In the genomic region with DNA sequence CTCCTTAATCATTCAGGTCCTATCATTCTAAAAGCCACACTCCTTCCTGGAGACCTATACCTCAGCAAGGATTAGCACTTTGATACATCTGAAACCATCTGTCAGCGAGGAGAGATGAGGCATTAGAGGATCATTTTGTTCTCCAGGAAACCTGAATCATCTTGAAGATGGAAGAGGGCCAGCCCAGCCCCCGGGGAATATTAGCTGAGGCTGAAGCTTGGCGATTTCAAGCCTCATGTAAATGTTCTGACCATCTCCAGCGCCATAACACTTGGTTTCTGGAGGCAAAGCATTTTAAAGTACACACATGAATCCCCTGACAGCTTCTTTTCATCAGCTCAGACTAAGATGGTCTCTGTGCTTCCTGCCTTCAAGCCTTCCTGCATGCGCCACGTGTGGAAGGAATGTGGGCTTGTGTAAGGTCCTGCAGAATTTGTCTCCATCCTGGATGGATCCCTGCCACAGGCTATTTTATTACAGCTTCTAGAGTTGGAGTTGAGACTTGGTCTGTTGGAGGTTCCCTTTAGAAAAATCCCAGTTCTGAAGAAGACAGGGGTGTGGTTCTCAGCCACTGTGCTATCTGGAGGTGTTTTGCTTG, we compare ENCODE assay signal across 9 mouse cellular contexts. TPM values are rescaled to one million over a fixed set of nuclear protein-coding genes. Genes with fewer than 3 reads are reported as not detected.
A peak's percentile ranks its signal among the peaks of the same experiment; 100 is the strongest.
DNase-seq lines count a peak whose midpoint lies in the region; ATAC-seq and TF ChIP-seq lines count a peak whose summit lies in the region.
"Had no signal": no experiment of that assay in that cellular context is flagged by ENCODE, and none has a peak within 500 bp of the region (broad histone marks: within the 10 kb centered on the region; RNA-seq: fewer than 3 reads in every experiment).

No protein-coding gene starts in this region.

- no peak overlapping the region for H3K9ac ChIP-seq in midbrain, embryonic 16.5 days (ENCODE audit: low read depth, low read length)
- H3K9ac ChIP-seq in midbrain, embryonic 11.5 days (ENCODE audit: low read length): no peak overlapping the region
- no peak overlapping the region; the same call in 1 of the 2 replicates for H3K9ac ChIP-seq in heart, embryonic 15.5 days
- no peak overlapping the region for H3K9ac ChIP-seq in forebrain, embryonic 15.5 days (replicated peaks)

- no peak for DNase-seq in midbrain, embryonic 11.5 days (ENCODE audit: low spot score, missing footprints)
- DNase-seq in cerebellum, adult 9-10 months: peak; percentile 64
- no peak for DNase-seq in left cerebral cortex, postnatal 14 days (ENCODE audit: low spot score in 2 of 2)
- DNase-seq in embryo, embryonic 9.5 days (ENCODE audit: extremely low spot score): no peak

- TF ChIP-seq POLR2A in myocyte (IDR thresholded peaks at IDR 0.05; ENCODE audit: insufficient read length, low read depth): no peak

- H3K27ac ChIP-seq in midbrain, embryonic 16.5 days (ENCODE audit: low read length): 0 out of 2 replicates have a peak overlapping the region, but pooled peaks have one; percentile 4
- no peak overlapping the region for H3K27ac ChIP-seq in midbrain, embryonic 11.5 days (ENCODE audit: low read depth, low read length)
- H3K27ac ChIP-seq in heart, embryonic 15.5 days: peak overlapping the region; percentile 89
- no peak overlapping the region for H3K27ac ChIP-seq in forebrain, embryonic 15.5 days (replicated peaks)

- ATAC-seq in midbrain, embryonic 16.5 days: no peak
- ATAC-seq in midbrain, embryonic 11.5 days (ENCODE audit: low FRiP score): no peak
- ATAC-seq in heart, embryonic 15.5 days (replicated peaks; ENCODE audit: insufficient number of reproducible peaks, insufficient read depth, low FRiP score, low read depth): no peak
- no peak for ATAC-seq in forebrain, embryonic 15.5 days (replicated peaks)

- H3K36me3 ChIP-seq in midbrain, embryonic 16.5 days (ENCODE audit: control insufficient read depth, insufficient read depth, low read length): no peaks in the 10 kb centered on the region
- H3K36me3 ChIP-seq in midbrain, embryonic 11.5 days (ENCODE audit: control insufficient read depth, insufficient read depth, low read length): no peaks in the 10 kb centered on the region
- no peaks in the 10 kb centered on the region for H3K36me3 ChIP-seq in heart, embryonic 15.5 days
- H3K36me3 ChIP-seq in myocyte (ENCODE audit: control insufficient read depth, insufficient read depth): no peaks in the 10 kb centered on the region
- H3K36me3 ChIP-seq in forebrain, embryonic 15.5 days: no peaks in the 10 kb centered on the region
- H3K36me3 ChIP-seq: embryonic facial prominence, embryonic 12.5 days had no signal

- H3K4me3 ChIP-seq in midbrain, embryonic 16.5 days (ENCODE audit: low read depth, low read length): no peak overlapping the region
- H3K4me3 ChIP-seq in midbrain, embryonic 11.5 days (ENCODE audit: low read depth, low read length): no peak overlapping the region
- H3K4me3 ChIP-seq in heart, embryonic 15.5 days: peak overlapping the region; percentile 79
- H3K4me3 ChIP-seq in myocyte: peak overlapping the region; percentile 76
- H3K4me3 ChIP-seq in forebrain, embryonic 15.5 days: no peak overlapping the region

- H3ac ChIP-seq in myocyte (ENCODE audit: control insufficient read depth, insufficient read length): no peak overlapping the region

- H3K4me2 ChIP-seq in midbrain, embryonic 16.5 days (ENCODE audit: low read length): peak overlapping the region; percentile 90; the same call in 1 of the 2 replicates
- H3K4me2 ChIP-seq in midbrain, embryonic 11.5 days: no peak overlapping the region
- H3K4me2 ChIP-seq in heart, embryonic 15.5 days: peak overlapping the region; percentile 71
- H3K4me2 ChIP-seq in myocyte (ENCODE audit: low read depth): peak overlapping the region; percentile 93
- H3K4me2 ChIP-seq in forebrain, embryonic 15.5 days (replicated peaks): no peak overlapping the region

- intact Hi-C loops in left cerebral cortex, postnatal 14 days (cut with DNase I): no loop called here

- no peaks in the 10 kb centered on the region for H3K9me3 ChIP-seq in midbrain, embryonic 16.5 days (replicated peaks; ENCODE audit: control insufficient read depth, low read length, poor library complexity, severe bottlenecking)
- H3K9me3 ChIP-seq in midbrain, embryonic 11.5 days (ENCODE audit: control insufficient read depth, low read length): no peaks in the 10 kb centered on the region
- H3K9me3 ChIP-seq in heart, embryonic 15.5 days (replicated peaks): no peaks in the 10 kb centered on the region
- no peaks in the 10 kb centered on the region for H3K9me3 ChIP-seq in forebrain, embryonic 15.5 days
- H3K9me3 ChIP-seq: embryonic facial prominence, embryonic 12.5 days had no signal

- H3K27me3 ChIP-seq in midbrain, embryonic 16.5 days (ENCODE audit: control insufficient read depth, insufficient read depth, low read depth, low read length): no peaks in the 10 kb centered on the region
- H3K27me3 ChIP-seq in midbrain, embryonic 11.5 days (ENCODE audit: control insufficient read depth, insufficient read depth, low read length): no peaks in the 10 kb centered on the region
- no peaks in the 10 kb centered on the region for H3K27me3 ChIP-seq in heart, embryonic 15.5 days
- no peaks in the 10 kb centered on the region for H3K27me3 ChIP-seq in myocyte (ENCODE audit: control insufficient read depth, insufficient read depth, insufficient read length)
- H3K27me3 ChIP-seq in forebrain, embryonic 15.5 days: no peaks in the 10 kb centered on the region
- H3K27me3 ChIP-seq: embryonic facial prominence, embryonic 12.5 days had no signal

- peaks cover 16% of the 10 kb centered on the region for H3K4me1 ChIP-seq in midbrain, embryonic 16.5 days (ENCODE audit: control insufficient read depth, insufficient read depth, low read length)
- H3K4me1 ChIP-seq in midbrain, embryonic 11.5 days (ENCODE audit: control insufficient read depth, insufficient read depth, low read length): peaks cover 2% of the 10 kb centered on the region; the same call in 1 of the 2 replicates
- peaks cover 46% of the 10 kb centered on the region for H3K4me1 ChIP-seq in heart, embryonic 15.5 days (replicated peaks)
- peaks cover 15% of the 10 kb centered on the region for H3K4me1 ChIP-seq in forebrain, embryonic 15.5 days

- WGBS in midbrain, embryonic 16.5 days: 77% methylated on average over 6 of the region's 6 CpGs
- 86% methylated on average over 6 of the region's 6 CpGs for WGBS in midbrain, embryonic 11.5 days
- 62% methylated on average over 6 of the region's 6 CpGs for WGBS in heart, embryonic 15.5 days
- WGBS in forebrain, embryonic 15.5 days: 74% methylated on average over 6 of the region's 6 CpGs

- peaks cover 5% of the 10 kb centered on the region for H3K79me2 ChIP-seq in myocyte (ENCODE audit: control insufficient read depth, insufficient read depth)

TF ChIP-seq in myocyte, 11 proteins besides CTCF, POLR2A, EP300 and RAD21:
- no peak for TF ChIP-seq POLR2AphosphoS2 (IDR thresholded peaks at IDR 0.05; ENCODE audit: insufficient read length, low read depth)
- no peak for TF ChIP-seq CEBPB (IDR thresholded peaks at IDR 0.05; ENCODE audit: insufficient read depth, poor library complexity, severe bottlenecking)
- TF ChIP-seq SRF (IDR thresholded peaks at IDR 0.05; ENCODE audit: control insufficient read depth, insufficient read length, low read depth): no peak
- no peak for TF ChIP-seq E2F4 (IDR thresholded peaks at IDR 0.05; ENCODE audit: insufficient read depth)
- TF ChIP-seq MYOG (IDR thresholded peaks at IDR 0.05; ENCODE audit: control insufficient read depth in 1 of 3, insufficient read depth in 1 of 3, insufficient read length in 2 of 3, low read depth in 2 of 3): no peak
- no peak for TF ChIP-seq MYOD1 (IDR thresholded peaks at IDR 0.05; ENCODE audit: control insufficient read depth in 1 of 3, insufficient read length in 2 of 3, low read depth in 2 of 3)
- TF ChIP-seq USF1 (IDR thresholded peaks at IDR 0.05; ENCODE audit: low read depth): no peak

RNA-seq across cellular contexts. Expression of a gene that starts 1.3 kb away (rescaled TPM):
- 65.6 and 71.0 TPM in 2 replicates for polyA plus RNA-seq in midbrain, embryonic 16.5 days (2015; fragmentation: Nextera tagmentation; extraction: Ambion mirVana)
- 69.1 and 71.0 TPM in 2 replicates for polyA plus RNA-seq in midbrain, embryonic 11.5 days (2014; fragmentation: Nextera tagmentation; extraction: Ambion mirVana)
- 160 and 171 TPM in 2 replicates for polyA plus RNA-seq in heart, embryonic 15.5 days (2015; fragmentation: Nextera tagmentation; extraction: Ambion mirVana)
- 78.0 TPM for polyA plus RNA-seq in myocyte (2012; fragmentation: generic; extraction: Trizol)
- total RNA-seq in left cerebral cortex, postnatal 14 days (2021): 10 to 100 TPM; 31.1 to 33.2 TPM
- polyA plus RNA-seq in forebrain, embryonic 15.5 days (2015; fragmentation: Nextera tagmentation; extraction: Ambion mirVana): 59.9 and 65.8 TPM in 2 replicates

RNA-seq across cellular contexts. Expression of a gene that starts 54.5 kb away (rescaled TPM):
- 6.8 and 7.3 TPM in 2 replicates for polyA plus RNA-seq in midbrain, embryonic 16.5 days (2015; fragmentation: Nextera tagmentation; extraction: Ambion mirVana)
- 1.4 and 1.8 TPM in 2 replicates for polyA plus RNA-seq in midbrain, embryonic 11.5 days (2014; fragmentation: Nextera tagmentation; extraction: Ambion mirVana)
- polyA plus RNA-seq in heart, embryonic 15.5 days (2015; fragmentation: Nextera tagmentation; extraction: Ambion mirVana): 0.76 and 1.3 TPM in 2 replicates
- polyA plus RNA-seq in myocyte (2012; fragmentation: generic; extraction: Trizol): 0.02 TPM
- total RNA-seq in left cerebral cortex, postnatal 14 days (2021): 10 to 100 TPM; 78.7 to 95.4 TPM
- polyA plus RNA-seq in forebrain, embryonic 15.5 days (2015; fragmentation: Nextera tagmentation; extraction: Ambion mirVana): 11.0 and 11.4 TPM in 2 replicates

Comparison
In these comparisons a context has a peak if more than half of its experiments do, and no peak if none do; other contexts are left out.
1. H3K27ac ChIP-seq: peak in midbrain, embryonic 16.5 days (single experiment) and heart, embryonic 15.5 days (single experiment); none in midbrain, embryonic 11.5 days (single experiment) and forebrain, embryonic 15.5 days (single experiment).
2. H3K4me2 ChIP-seq: peak in midbrain, embryonic 16.5 days (single experiment), heart, embryonic 15.5 days (single experiment) and myocyte (single experiment); none in midbrain, embryonic 11.5 days (single experiment) and forebrain, embryonic 15.5 days (single experiment).
3. H3K4me3 ChIP-seq: peak in heart, embryonic 15.5 days (single experiment) and myocyte (single experiment); none in midbrain, embryonic 16.5 days (single experiment), midbrain, embryonic 11.5 days (single experiment) and forebrain, embryonic 15.5 days (single experiment).